Mouse (Mus musculus) splenic B cell, adult 2 months (primary cell): Measurements from ENCODE around the gene Grm5.

Experiments
- DNase-seq: peaks from one replicate; pipeline ENCODE4 v3.0.0-alpha.2; 2011; ENCODE audit warnings: low read depth, low spot score
- H3K27me3 ChIP-seq: 2 replicates; pipeline ENCODE4 v1.6.1; 2012; ENCODE audit warnings: mild to moderate bottlenecking, low read length, moderate library complexity, mixed read lengths; ENCODE audit not compliant: control insufficient read depth, poor library complexity, insufficient read depth, severe bottlenecking
- H3K36me3 ChIP-seq: 2 replicates; pipeline ENCODE4 v1.6.1; 2012; ENCODE audit warnings: mild to moderate bottlenecking, low read length, moderate library complexity, mixed read lengths; ENCODE audit not compliant: control insufficient read depth, poor library complexity, insufficient read depth, severe bottlenecking

The Grm5 gene

GRCm38 (mm10) chr7:87762376-87762775, 178.4 kb downstream of the Grm5 start:
- Histone ChIP-seq H3K36me3 (no peaks in the 10 kb centered on the region), H3K27me3 (no peaks in the 10 kb centered on the region)
- no peak for DNase-seq

DNA sequence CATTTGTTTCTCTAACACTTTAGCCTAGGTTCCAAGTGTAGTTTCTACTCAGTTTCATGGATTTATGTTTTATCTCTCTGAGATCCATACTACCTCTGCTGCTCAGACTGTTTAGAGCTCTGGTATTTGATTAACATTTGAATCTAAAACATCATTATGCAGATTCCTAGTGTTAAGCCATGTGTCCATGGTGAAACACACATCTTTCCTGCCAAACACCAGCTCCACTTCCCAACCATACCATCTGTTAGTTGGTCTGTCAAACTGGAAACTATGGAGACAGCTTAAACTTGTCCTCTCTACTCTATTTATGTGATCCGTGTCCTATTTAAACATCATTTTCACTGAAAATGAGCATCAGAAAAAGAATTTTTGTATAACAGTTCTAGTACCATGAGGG, 203.6 kb downstream of the Grm5 start:
- no peaks in the 10 kb centered on the region for H3K27me3 ChIP-seq
- H3K36me3 ChIP-seq: no peaks in the 10 kb centered on the region
- DNase-seq: no peak

- no peak for DNase-seq
- H3K36me3 ChIP-seq: no peaks in the 10 kb centered on the region
- no peaks in the 10 kb centered on the region for H3K27me3 ChIP-seq
Observed at GRCm38 (mm10) chr7:87788963-87789362, 205.0 kb downstream of the Grm5 start.

- H3K27me3 ChIP-seq: no peaks in the 10 kb centered on the region
- DNase-seq: no peak
- no peaks in the 10 kb centered on the region for H3K36me3 ChIP-seq
Observed at GRCm38 (mm10) chr7:87793896-87794295, 209.9 kb downstream of the Grm5 start.

- H3K36me3 ChIP-seq: no peaks in the 10 kb centered on the region
- peak; percentile 74 for DNase-seq
Observed at GRCm38 (mm10) chr7:87824898-87825297, 240.9 kb downstream of the Grm5 start.

GRCm38 (mm10) chr7:87834669-87835068, 250.7 kb downstream of the Grm5 start:
- Histone ChIP-seq H3K27me3 (no peaks in the 10 kb centered on the region), H3K36me3 (no peaks in the 10 kb centered on the region)
- no peak for DNase-seq

More at GRCm38 (mm10) chr7:87824898-87825297, 240.9 kb downstream of the Grm5 start:
- no peaks in the 10 kb centered on the region for H3K27me3 ChIP-seq

DNA sequence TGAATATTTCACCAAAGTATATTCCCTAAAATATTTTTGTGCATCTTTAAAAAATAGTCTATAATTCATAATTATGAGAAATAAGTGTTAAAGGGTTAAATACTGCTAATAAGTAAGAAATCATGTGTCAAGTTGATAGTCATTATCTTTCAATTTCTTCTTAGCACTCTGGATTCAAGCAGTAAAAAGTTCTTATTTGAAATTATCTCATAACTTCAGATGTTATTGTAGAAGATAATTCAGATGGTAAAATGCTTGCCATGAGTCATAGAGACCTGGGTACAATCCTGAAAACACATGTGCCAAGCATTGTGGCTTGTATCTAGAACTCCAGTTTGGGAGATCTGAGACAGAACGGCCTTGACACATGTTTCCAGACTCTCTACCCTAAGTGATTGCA, 254.6 kb downstream of the Grm5 start:
- no peak for DNase-seq
- Histone ChIP-seq H3K36me3 (no peaks in the 10 kb centered on the region), H3K27me3 (no peaks in the 10 kb centered on the region)

DNA sequence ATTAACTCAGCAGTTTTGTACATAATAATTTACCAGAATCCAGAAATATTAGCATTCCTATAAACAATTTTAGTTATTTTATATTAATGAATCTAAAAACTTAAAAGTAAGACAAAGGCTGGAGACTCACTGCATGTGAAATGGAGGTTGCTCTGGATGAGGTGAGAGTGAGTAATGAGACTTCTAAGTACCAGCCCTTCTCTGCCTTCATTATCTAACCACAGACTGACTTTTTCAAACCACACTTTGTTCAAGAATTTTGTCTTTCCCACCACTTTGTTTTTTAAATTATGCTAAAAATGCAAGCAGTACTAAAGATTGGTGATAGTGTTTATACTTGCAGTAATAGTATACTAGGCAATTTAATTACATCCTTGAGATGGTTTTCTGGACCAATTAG, 259.5 kb downstream of the Grm5 start:
- DNase-seq: no peak
- H3K36me3 ChIP-seq: no peaks in the 10 kb centered on the region

DNA sequence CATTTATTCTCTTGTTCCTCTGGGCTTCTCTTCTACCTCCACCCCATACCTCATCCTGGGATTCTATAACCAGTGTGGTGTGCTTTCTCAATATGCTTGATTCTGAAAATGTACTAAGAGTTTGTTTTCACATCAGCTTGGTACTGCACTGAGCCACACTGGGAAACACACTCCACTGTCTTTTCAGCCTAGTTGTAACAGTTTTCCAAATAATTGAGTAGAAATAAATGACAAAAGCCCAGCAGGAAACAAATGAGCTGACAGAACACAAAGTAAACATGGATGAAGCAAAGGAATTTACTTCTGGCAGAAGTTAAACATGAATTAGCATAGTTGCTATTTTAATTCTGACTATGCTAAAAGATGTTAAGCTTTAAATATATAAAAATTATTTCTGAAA, 262.1 kb downstream of the Grm5 start:
- H3K36me3 ChIP-seq: no peaks in the 10 kb centered on the region
- H3K27me3 ChIP-seq: no peaks in the 10 kb centered on the region
- DNase-seq: no peak

More for the DNA sequence above, 259.5 kb downstream of the Grm5 start:
- no peaks in the 10 kb centered on the region for H3K27me3 ChIP-seq

DNA sequence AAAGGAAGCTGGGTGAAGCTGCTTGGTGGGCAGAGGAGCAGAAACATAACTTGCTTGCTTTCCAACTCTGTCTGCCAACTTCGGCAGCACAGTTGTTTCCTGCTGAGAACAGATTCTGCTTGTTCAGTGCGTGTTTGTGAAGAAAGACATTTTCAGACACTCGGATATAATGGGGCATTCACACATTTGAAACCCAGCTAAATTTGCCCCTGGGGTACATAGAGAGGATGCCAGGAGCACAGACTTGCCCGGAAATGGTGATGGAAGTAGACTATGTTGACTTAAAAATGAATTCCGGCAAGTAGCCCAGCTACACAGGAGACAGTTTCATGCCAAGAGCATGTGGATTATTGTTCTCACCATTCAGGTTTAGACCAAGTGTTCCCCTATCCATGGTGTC, 342.0 kb downstream of the Grm5 start:
- H3K27me3 ChIP-seq: no peaks in the 10 kb centered on the region
- no peaks in the 10 kb centered on the region for H3K36me3 ChIP-seq
- no peak for DNase-seq

- no peaks in the 10 kb centered on the region for H3K27me3 ChIP-seq
- no peaks in the 10 kb centered on the region for H3K36me3 ChIP-seq
- DNase-seq: no peak
Observed at GRCm38 (mm10) chr7:87937415-87937814, 353.4 kb downstream of the Grm5 start.

- no peak for DNase-seq
- Histone ChIP-seq H3K36me3 (no peaks in the 10 kb centered on the region), H3K27me3 (no peaks in the 10 kb centered on the region)
Observed at GRCm38 (mm10) chr7:87938265-87938664, 354.3 kb downstream of the Grm5 start.

- Histone ChIP-seq H3K27me3 (no peaks in the 10 kb centered on the region), H3K36me3 (no peaks in the 10 kb centered on the region)
- no peak for DNase-seq
Observed at GRCm38 (mm10) chr7:87950205-87950604, 366.2 kb downstream of the Grm5 start.

DNA sequence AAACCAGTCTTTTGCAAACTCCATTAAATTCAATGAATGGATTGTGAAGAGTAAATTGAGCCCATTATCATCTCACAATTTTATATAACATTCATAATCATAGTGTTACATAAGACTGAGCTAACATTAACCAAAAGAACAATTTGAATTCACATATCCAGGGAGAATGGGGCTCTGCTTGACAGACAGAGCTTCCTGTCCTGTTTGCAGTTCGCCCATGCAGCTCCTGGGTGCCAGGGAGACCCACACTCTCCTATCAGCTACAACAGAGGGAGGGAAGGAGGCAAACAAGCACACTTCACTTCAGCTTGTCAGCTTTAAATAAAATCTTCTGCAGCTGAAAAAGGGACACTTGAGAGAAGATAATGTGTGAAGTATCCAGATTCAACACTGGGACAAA, 389.2 kb downstream of the Grm5 start:
- Histone ChIP-seq H3K27me3 (no peaks in the 10 kb centered on the region), H3K36me3 (no peaks in the 10 kb centered on the region)
- DNase-seq: no peak

GRCm38 (mm10) chr7:87975041-87975440, 391.1 kb downstream of the Grm5 start:
- no peak for DNase-seq
- no peaks in the 10 kb centered on the region for H3K27me3 ChIP-seq

DNA sequence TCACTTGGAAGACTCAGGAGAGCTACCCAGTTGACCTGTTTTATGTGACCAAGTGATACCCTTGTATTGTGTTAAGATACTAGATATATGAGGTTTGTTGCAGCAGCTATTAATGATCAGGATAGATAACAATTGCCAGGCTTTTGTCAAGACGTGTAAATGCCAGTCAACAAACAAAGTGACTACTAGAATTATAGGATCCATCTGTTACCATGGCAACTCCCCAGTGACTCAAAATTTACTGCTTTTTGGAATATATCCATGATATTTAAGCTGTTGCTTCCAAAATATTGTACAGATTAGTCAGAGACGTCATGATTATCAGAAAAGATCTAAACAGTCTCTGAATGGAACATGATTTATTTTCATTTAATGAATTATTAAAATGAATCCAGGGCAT, 399.5 kb downstream of the Grm5 start:
- Histone ChIP-seq H3K27me3 (no peaks in the 10 kb centered on the region), H3K36me3 (no peaks in the 10 kb centered on the region)
- no peak for DNase-seq

More at GRCm38 (mm10) chr7:87975041-87975440, 391.1 kb downstream of the Grm5 start:
- no peaks in the 10 kb centered on the region for H3K36me3 ChIP-seq
